Mouse (Mus musculus) intestine, embryonic 15.5 days (tissue): ENCODE measurements at regions not wholly inside any gene's neighbourhood (a gene's known extent, or its start where the extent isn't known, plus 50 kb on each side); places are given as distances from the start of the nearest gene placed in this dataset.

Experiments
- ATAC-seq: fragments of 200-750 bp; cut with Nextera tagmentation; 2 replicates; pipeline ENCODE4 v1.8.0; 2017; ENCODE audit warnings: moderate TSS enrichment, moderate library complexity
- H3K27ac ChIP-seq: fragments of 300-500 bp; sonication (generic); 2 replicates; pipeline ENCODE4 v1.5.1; 2015; ENCODE audit warnings: mild to moderate bottlenecking, inconsistent platforms
- H3K27me3 ChIP-seq: fragments of 300-500 bp; sonication (generic); replicated peaks from 2 replicates; pipeline ENCODE4 v1.6.1; 2015; ENCODE audit warnings: inconsistent platforms
- H3K36me3 ChIP-seq: fragments of 300-500 bp; sonication (generic); 2 replicates; pipeline ENCODE4 v1.6.1; 2015; ENCODE audit warnings: inconsistent platforms
- H3K4me1 ChIP-seq: fragments of 300-500 bp; sonication (generic); replicated peaks from 2 replicates; pipeline ENCODE4 v1.6.1; 2015; ENCODE audit warnings: inconsistent platforms
- H3K4me2 ChIP-seq: fragments of 300-500 bp; sonication (generic); replicated peaks from 2 replicates; pipeline ENCODE4 v1.6.1; 2015; ENCODE audit warnings: mild to moderate bottlenecking, inconsistent platforms
- H3K4me3 ChIP-seq: fragments of 300-500 bp; sonication (generic); replicated peaks from 2 replicates; pipeline ENCODE4 v1.5.1; 2015; ENCODE audit warnings: inconsistent platforms
- H3K9ac ChIP-seq: fragments of 300-500 bp; sonication (generic); 2 replicates; pipeline ENCODE4 v1.6.1; 2015; ENCODE audit warnings: inconsistent platforms
- H3K9me3 ChIP-seq: fragments of 300-500 bp; sonication (generic); 2 replicates; pipeline ENCODE4 v1.6.1; 2016; ENCODE audit warnings: inconsistent platforms
- whole genome bisulfite sequencing: fragments of 180-500 bp; shearing (Covaris S2); methylation state at CpG from one replicate; pipeline ENCODE4 v1.1.7; 2015; 5-methylcytosine and 5-hydroxymethylcytosine counted together

GRCm38 (mm10) chr6:93075011-93075410 is 131.7 kb upstream of the Adamts9 start:
- Histone ChIP-seq H3K27ac (no peak overlapping the region), H3K9ac (no peak overlapping the region), H3K36me3 (no peaks in the 10 kb centered on the region), H3K4me3 (no peak overlapping the region), H3K27me3 (no peaks in the 10 kb centered on the region), H3K9me3 (no peaks in the 10 kb centered on the region), H3K4me2 (no peak overlapping the region), H3K4me1 (no peaks in the 10 kb centered on the region)
- WGBS = 83% methylated on average over 4 of the region's 4 CpGs
- ATAC-seq = no peak

DNA sequence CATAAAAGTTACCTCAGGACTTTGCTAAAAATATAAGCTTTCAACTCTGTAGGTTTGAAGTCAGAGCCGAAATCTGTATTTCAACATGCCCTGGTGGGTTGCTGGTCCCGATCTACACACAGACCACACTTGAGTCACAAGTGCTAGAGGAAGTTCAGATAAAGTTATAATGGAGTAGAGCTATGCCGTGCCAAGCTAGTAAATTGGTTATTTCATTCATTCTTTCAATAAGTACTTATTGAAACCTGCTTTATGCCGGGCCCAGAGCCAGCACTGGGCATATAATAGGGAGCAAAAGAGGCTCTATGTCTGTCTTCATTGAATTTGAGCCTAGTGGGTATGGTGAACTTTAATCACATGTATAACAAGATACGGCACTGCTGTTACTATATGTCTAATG is 127.6 kb upstream of the Adamts9 start:
- H3K27ac ChIP-seq = no peak overlapping the region
- H3K9ac ChIP-seq = no peak overlapping the region
- H3K27me3 ChIP-seq = no peaks in the 10 kb centered on the region
- no peaks in the 10 kb centered on the region for H3K9me3 ChIP-seq
- no peaks in the 10 kb centered on the region for H3K36me3 ChIP-seq
- H3K4me1 ChIP-seq = no peaks in the 10 kb centered on the region; the same call in 1 of the 2 replicates
- 85% methylated on average over 5 of the region's 5 CpGs for WGBS
- H3K4me2 ChIP-seq = no peak overlapping the region
- no peak for ATAC-seq
- no peak overlapping the region for H3K4me3 ChIP-seq

GRCm38 (mm10) chr6:93067808-93068207 is 124.5 kb upstream of the Adamts9 start:
- H3K36me3 ChIP-seq = no peaks in the 10 kb centered on the region
- H3K4me3 ChIP-seq = no peak overlapping the region
- 91% methylated on average over 5 of the region's 5 CpGs for WGBS
- H3K9ac ChIP-seq = no peak overlapping the region
- no peak overlapping the region for H3K27ac ChIP-seq
- peaks cover 2% of the 10 kb centered on the region; the same call in 1 of the 2 replicates for H3K4me1 ChIP-seq
- H3K9me3 ChIP-seq = no peaks in the 10 kb centered on the region
- H3K27me3 ChIP-seq = no peaks in the 10 kb centered on the region
- H3K4me2 ChIP-seq = no peak overlapping the region
- no peak for ATAC-seq

DNA sequence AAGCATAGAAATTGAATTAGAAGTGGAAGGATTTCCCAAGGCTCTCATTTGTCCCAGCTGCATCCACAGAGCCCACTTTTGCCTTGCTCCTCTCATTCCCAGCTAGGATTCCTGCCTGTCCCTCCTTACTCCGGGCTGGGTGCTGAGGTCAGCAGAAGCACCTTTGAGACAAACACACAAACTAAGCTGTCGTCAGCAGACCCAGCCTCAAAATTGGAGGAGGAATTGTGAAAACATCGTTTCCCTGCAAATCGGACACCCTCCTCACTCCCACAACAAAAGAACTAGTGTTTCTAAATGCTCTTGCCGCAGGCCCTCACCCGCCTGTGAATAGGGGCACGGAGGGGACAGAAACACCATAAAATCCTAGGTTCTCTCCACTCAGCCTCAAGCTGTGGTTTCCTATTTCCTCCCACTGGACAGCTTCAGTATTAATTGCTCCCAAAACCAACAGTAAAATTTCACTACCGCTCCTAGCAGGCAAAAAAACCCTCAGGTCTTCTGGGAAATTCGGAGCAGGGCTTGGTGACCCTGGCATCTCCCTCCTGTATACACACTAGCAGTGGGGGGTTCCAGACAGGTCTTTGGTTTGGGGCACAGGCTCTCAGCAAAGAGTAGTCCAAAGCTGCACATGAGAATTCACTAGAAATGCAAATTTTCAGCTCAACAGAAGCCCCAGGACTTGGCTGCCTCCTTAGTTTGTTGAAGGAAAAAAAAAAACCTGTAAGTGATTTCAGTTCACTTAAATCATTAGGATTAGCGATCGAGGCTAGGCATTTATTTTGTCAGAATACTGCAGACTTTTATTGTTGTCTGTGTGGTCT is 123.5 kb upstream of the Adamts9 start:
- no peak for ATAC-seq
- Histone ChIP-seq H3K9me3 (no peaks in the 10 kb centered on the region), H3K36me3 (no peaks in the 10 kb centered on the region), H3K27ac (peak overlapping the region; percentile 51; the same call in 1 of the 2 replicates), H3K27me3 (no peaks in the 10 kb centered on the region), H3K4me1 (peaks cover 2% of the 10 kb centered on the region; the same call in 1 of the 2 replicates), H3K4me2 (peak overlapping the region; percentile 46), H3K4me3 (no peak overlapping the region), H3K9ac (no peak overlapping the region)
- WGBS = 36% methylated on average over 11 of the region's 11 CpGs

DNA sequence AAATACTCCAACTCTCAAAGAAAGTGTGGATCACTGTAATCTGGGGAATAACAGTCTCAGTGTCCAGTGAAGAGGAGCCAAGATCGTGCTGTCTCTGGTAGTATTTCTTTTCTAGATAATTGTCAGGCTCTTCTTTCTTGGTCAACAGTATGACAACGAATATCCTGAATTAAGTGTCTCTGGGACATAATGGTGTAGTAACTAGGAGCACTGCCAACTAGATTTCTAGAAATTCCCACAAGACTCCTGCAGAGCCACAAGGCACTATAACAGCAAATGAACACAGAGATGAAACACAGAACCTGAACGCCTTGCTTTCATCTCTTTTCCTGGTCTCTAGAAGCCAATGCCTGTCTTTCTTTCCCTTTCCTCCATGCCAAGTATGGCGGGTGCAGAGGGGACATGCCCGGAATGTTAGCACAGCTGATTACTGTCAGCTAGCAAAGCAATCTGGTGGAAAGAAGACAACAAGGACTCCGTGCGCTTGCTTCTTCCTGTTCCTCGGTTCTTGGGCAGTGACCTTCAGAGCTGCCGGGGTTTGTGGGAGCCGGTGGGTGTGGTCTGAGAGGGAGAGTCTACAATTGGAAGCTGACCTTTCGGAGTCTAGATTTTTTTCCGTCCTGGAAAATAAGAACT is 122.7 kb upstream of the Adamts9 start:
- Histone ChIP-seq H3K9me3 (no peaks in the 10 kb centered on the region), H3K4me1 (peaks cover 2% of the 10 kb centered on the region; the same call in 1 of the 2 replicates), H3K4me3 (no peak overlapping the region), H3K27me3 (no peaks in the 10 kb centered on the region), H3K36me3 (no peaks in the 10 kb centered on the region), H3K4me2 (peak overlapping the region; percentile 46), H3K9ac (no peak overlapping the region), H3K27ac (peak overlapping the region; percentile 51; the same call in 1 of the 2 replicates)
- ATAC-seq = no peak
- WGBS = 47% methylated on average over 12 of the region's 12 CpGs

GRCm38 (mm10) chr6:93065366-93065765 is 122.1 kb upstream of the Adamts9 start:
- Histone ChIP-seq H3K27ac (no peak overlapping the region), H3K9ac (no peak overlapping the region), H3K4me2 (no peak overlapping the region), H3K36me3 (no peaks in the 10 kb centered on the region), H3K4me3 (no peak overlapping the region), H3K27me3 (no peaks in the 10 kb centered on the region), H3K9me3 (no peaks in the 10 kb centered on the region), H3K4me1 (peaks cover 2% of the 10 kb centered on the region; the same call in 1 of the 2 replicates)
- ATAC-seq = no peak
- WGBS = 59% methylated on average over 6 of the region's 6 CpGs

- Histone ChIP-seq H3K9me3 (no peaks in the 10 kb centered on the region), H3K9ac (no peak overlapping the region), H3K4me2 (no peak overlapping the region), H3K36me3 (no peaks in the 10 kb centered on the region), H3K27me3 (no peaks in the 10 kb centered on the region), H3K4me3 (no peak overlapping the region), H3K27ac (no peak overlapping the region), H3K4me1 (peaks cover 2% of the 10 kb centered on the region; the same call in 1 of the 2 replicates)
- WGBS = 71% methylated on average over 7 of the region's 7 CpGs
- no peak for ATAC-seq
Measured at GRCm38 (mm10) chr6:93064366-93064765, 121.1 kb upstream of the Adamts9 start.

- Histone ChIP-seq H3K4me3 (no peak overlapping the region), H3K27ac (no peak overlapping the region), H3K9me3 (no peaks in the 10 kb centered on the region), H3K36me3 (no peaks in the 10 kb centered on the region), H3K9ac (no peak overlapping the region), H3K27me3 (no peaks in the 10 kb centered on the region), H3K4me1 (peaks cover 2% of the 10 kb centered on the region; the same call in 1 of the 2 replicates), H3K4me2 (no peak overlapping the region)
- 77% methylated on average over 3 of the region's 3 CpGs for WGBS
- no peak for ATAC-seq
Measured at GRCm38 (mm10) chr6:93061741-93062140, 118.4 kb upstream of the Adamts9 start.

DNA sequence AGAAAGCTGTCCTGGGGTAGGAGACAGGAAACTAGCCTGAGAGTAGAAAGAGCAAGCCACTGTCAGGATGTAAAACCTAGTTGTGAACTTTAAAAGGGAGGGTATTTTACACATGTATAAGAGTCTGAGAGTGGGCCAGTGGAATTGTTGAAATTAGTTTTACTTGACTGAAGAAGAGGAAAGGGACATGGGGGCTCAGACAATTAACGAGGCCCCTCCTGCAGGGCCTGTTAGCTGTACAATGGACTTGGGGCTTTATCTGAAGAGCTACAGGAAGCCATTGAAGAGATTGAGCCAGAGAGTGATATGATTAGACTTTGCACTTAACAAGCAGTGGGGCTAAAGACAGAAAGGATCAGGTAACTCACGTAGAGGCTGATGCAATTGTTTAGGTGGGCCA is 102.2 kb upstream of the Adamts9 start:
- Histone ChIP-seq H3K9ac (no peak overlapping the region), H3K36me3 (no peaks in the 10 kb centered on the region), H3K9me3 (no peaks in the 10 kb centered on the region), H3K27ac (no peak overlapping the region), H3K4me3 (no peak overlapping the region), H3K4me1 (no peaks in the 10 kb centered on the region), H3K4me2 (no peak overlapping the region), H3K27me3 (no peaks in the 10 kb centered on the region)
- ATAC-seq = no peak
- 67% methylated on average over 2 of the region's 2 CpGs for WGBS

- ATAC-seq = no peak
- H3K9me3 ChIP-seq = no peaks in the 10 kb centered on the region
- no peak overlapping the region for H3K4me3 ChIP-seq
- H3K9ac ChIP-seq = no peak overlapping the region
- H3K27me3 ChIP-seq = no peaks in the 10 kb centered on the region
- H3K4me1 ChIP-seq = no peaks in the 10 kb centered on the region
- WGBS = 76% methylated on average over 3 of the region's 3 CpGs
- H3K27ac ChIP-seq = no peak overlapping the region
- no peak overlapping the region for H3K4me2 ChIP-seq
- H3K36me3 ChIP-seq = no peaks in the 10 kb centered on the region
Measured at GRCm38 (mm10) chr6:93041041-93041440, 97.7 kb upstream of the Adamts9 start.

DNA sequence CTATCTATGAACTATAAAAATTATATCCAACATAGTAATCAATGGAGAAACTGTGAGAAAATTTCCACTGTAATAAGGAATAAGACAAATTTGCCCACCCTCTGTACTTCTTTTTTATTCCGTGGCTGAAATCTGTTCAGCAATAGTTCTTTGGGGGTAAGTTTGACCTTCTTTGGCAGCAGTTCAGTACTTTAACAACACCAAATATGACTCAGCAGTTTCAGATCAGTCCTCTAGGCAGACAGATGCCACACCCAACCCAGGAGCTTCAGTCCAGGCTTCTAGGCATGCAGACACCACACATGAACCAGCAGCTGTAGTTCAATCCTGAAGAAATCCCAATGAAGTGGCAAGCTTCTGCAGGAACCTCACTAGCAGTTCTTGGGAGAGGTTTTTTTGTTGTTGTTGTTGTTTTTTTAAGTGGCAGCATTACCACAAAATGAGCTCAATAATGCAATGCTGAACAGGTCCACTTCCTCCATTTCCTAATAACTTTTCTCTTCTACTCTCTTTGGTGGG is 88.6 kb upstream of the Adamts9 start:
- Histone ChIP-seq H3K4me1 (no peaks in the 10 kb centered on the region), H3K9me3 (no peaks in the 10 kb centered on the region), H3K27ac (no peak overlapping the region), H3K27me3 (no peaks in the 10 kb centered on the region), H3K36me3 (no peaks in the 10 kb centered on the region), H3K9ac (no peak overlapping the region), H3K4me3 (no peak overlapping the region), H3K4me2 (no peak overlapping the region)
- ATAC-seq = no peak
- WGBS = 83% methylated on average over 1 of the region's 1 CpGs

DNA sequence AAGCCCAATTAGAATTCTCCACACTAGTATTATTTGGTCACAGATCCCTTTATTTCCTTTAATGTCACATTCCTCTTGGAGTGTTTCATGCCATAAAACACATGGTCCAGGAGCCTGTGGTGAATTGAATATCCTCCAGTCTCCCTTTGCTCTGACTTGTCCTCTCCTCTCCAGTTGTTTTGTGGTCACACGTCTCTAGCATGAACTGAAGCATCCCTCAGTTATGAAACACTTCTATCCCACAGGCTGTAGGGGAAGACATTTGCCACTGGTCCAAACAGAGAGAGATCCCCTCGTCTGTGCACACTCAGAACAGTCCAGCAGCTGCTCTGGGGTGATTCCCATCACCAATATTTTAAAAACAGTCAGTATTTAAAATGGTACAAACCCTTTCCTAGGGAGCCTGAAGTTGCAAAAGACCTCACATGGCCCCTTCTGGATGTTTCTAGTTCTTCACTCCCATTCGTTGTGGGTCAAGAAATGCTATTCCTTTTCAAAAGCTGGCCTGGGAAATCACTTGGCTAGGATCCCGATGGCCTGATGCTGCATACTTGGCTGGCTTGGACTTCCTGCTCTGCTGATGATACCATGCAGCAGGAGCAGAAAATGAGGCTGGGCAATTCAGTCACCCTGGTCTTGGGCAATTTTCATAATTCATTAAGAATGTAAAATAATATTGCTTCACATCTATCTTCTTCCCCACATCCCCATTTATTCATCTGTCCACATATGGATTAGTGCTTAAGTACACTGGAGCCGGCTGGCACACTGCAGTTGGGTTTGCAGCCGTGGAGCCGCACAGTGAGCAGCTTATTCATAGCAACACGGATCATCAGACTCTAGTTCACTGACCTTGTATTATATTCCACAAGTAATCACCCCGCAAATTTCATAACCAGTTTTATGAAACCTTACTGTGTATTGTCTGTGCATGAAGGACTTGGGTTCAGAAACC is 83.1 kb upstream of the Adamts9 start:
- 59% methylated on average over 9 of the region's 9 CpGs for WGBS

More for the DNA sequence above, 83.1 kb upstream of the Adamts9 start:
- no peak overlapping the region for H3K4me3 ChIP-seq
- no peak overlapping the region for H3K9ac ChIP-seq
- H3K36me3 ChIP-seq = no peaks in the 10 kb centered on the region
- H3K9me3 ChIP-seq = no peaks in the 10 kb centered on the region
- no peaks in the 10 kb centered on the region for H3K4me1 ChIP-seq
- no peak overlapping the region for H3K4me2 ChIP-seq
- no peaks in the 10 kb centered on the region for H3K27me3 ChIP-seq
- peak overlapping the region; percentile 23; the same call in 1 of the 2 replicates for H3K27ac ChIP-seq
- ATAC-seq = 0 out of 2 replicates have a peak, but pooled peaks have one; percentile 51
